Mouse (Mus musculus): ENCODE data around the gene Polr3gl.

GRCm38 (mm10) chr3:96561946-96562681 lies 31.9 kb downstream of the Polr3gl start:
- TF ChIP-seq CTCF (IDR thresholded peaks at IDR 0.05; ENCODE audit: low read depth) (no peak), EP300 (IDR thresholded peaks at IDR 0.05; ENCODE audit: low read depth) (no peak; the same call in 1 of the 2 replicates)
